Mouse (Mus musculus): ENCODE results near the gene Kif4. TPM values are rescaled to one million over a fixed set of nuclear protein-coding genes. Genes with fewer than 3 reads are reported as not detected.

The Kif4 gene
- total RNA-seq, 1 experiment = 25.4 TPM

DNA sequence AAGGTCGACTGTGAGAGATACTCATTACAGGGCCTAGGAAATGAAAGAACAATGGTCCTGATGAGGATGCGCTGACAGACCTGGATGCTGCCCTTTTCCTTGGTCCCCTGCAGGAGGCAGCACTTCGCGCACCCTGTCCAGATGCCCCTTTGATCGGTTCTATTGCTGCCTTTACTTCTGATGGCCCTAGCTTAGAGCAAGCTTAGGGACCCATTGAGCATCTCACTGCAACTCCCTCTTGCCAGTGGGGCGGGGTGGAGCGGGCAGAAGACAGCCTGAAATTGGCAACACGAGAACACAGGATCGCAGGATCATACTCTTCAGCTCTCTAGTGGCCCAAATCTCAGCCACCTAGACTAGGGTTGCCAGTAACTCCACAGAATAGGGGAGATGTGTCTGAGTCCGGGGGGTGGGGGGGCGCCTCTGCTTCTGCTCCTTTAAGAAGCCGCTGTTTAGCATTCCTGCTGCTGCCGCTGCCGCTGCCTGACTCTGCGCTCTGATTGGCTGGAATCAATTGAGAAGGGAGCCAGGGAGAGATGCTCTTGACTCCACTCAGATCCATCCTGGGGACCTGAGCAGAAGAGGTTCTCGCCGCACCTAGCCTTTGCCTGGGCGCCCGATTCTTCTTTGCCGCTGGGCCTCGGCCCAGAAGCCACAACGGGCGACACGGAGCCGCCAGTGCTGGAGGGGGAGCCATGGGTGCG, 141.8 kb downstream of the Kif4 start, which contains the start of gene Dlg3:
TSS of gene Dlg3 (plus strand) at position 542 of the 704 bp plus-strand sequence.
- DNase-seq (ENCODE audit: low read depth, low spot score) = peak; percentile 26
- in situ Hi-C loops (cut with MboI; ENCODE audit: low sequenced_read_pairs in 2 of 2, unreplicated experiment in 2 of 2) = no loop called here
- peak within 1 kb of the TSS; percentile 65 for H3K9ac ChIP-seq (ENCODE audit: insufficient read depth, low read depth, low read length, poor library complexity, severe bottlenecking)
- no peaks in the 10 kb centered on the region for H3K9me3 ChIP-seq (ENCODE audit: control insufficient read depth, insufficient read depth, low read depth, low read length)
- H3K36me3 ChIP-seq (ENCODE audit: control insufficient read depth, insufficient read depth, low read length, poor library complexity, severe bottlenecking) = no peaks in the 10 kb centered on the region
- no peak for TF ChIP-seq MAFK (IDR thresholded peaks at IDR 0.05; ENCODE audit: insufficient read depth, low read depth, low read length)
- H3K4me3 ChIP-seq (ENCODE audit: insufficient read depth in 1 of 2, low read depth in 1 of 2, low read length in 2 of 2, poor library complexity in 1 of 2, severe bottlenecking in 1 of 2) = peak within 1 kb of the TSS; percentile 61 to 80
- H3K4me1 ChIP-seq (ENCODE audit: control insufficient read depth in 2 of 2, insufficient read depth in 2 of 2, low read length in 2 of 2, poor library complexity in 1 of 2) = peaks cover 0 to 3% of the 10 kb centered on the region in 2 experiments; a peak in 1 of 4 replicates
- H3K27ac ChIP-seq (ENCODE audit: insufficient read depth, low read depth, low read length, poor library complexity, severe bottlenecking) = no peak within 1 kb of the TSS

DNA sequence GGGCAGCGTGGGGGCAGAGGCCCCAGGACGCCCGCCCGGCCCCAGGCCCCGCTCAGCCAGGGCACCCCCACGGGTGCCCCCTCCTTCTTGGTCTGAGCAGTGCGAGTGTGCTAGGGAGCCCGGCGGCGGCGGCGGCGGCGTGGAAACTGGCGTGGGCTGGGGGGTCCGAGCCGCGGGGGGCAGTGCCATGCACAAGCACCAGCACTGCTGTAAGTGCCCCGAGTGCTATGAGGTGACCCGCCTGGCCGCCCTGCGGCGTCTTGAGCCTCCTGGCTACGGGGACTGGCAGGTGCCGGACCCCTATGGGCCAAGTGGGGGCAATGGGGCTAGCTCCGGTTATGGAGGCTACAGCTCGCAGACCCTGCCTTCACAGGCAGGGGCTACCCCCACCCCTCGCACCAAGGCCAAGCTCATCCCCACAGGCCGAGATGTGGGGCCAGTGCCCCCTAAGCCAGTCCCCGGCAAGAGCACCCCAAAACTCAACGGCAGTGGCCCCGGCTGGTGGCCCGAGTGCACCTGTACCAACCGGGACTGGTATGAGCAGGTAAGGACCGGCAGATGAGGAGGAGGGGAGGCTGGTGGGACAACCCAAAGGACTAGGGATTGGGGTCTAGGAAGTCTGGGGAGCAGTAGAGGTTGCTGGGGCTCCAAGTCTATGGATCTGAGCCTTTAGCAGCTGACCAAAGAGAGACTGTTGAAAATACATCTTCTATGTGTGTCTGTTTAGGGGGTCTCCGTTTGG, 142.5 kb downstream of the Kif4 start:
- H3K9me3 ChIP-seq (ENCODE audit: control insufficient read depth, insufficient read depth, low read depth, low read length) = no peaks in the 10 kb centered on the region
- H3K9ac ChIP-seq (ENCODE audit: insufficient read depth, low read depth, low read length, poor library complexity, severe bottlenecking) = peak overlapping the region; percentile 65
- H3K4me3 ChIP-seq (ENCODE audit: insufficient read depth in 1 of 2, low read depth in 1 of 2, low read length in 2 of 2, poor library complexity in 1 of 2, severe bottlenecking in 1 of 2) = peak overlapping the region; percentile 61 to 80
- no peak for DNase-seq (ENCODE audit: low read depth, low spot score)
- in situ Hi-C loops (cut with MboI; ENCODE audit: low sequenced_read_pairs in 2 of 2, unreplicated experiment in 2 of 2) = no loop called here
- H3K36me3 ChIP-seq (ENCODE audit: control insufficient read depth, insufficient read depth, low read length, poor library complexity, severe bottlenecking) = no peaks in the 10 kb centered on the region
- peaks cover 0 to 3% of the 10 kb centered on the region in 2 experiments; a peak in 1 of 4 replicates for H3K4me1 ChIP-seq (ENCODE audit: control insufficient read depth in 2 of 2, insufficient read depth in 2 of 2, low read length in 2 of 2, poor library complexity in 1 of 2)
- H3K27ac ChIP-seq (ENCODE audit: insufficient read depth, low read depth, low read length, poor library complexity, severe bottlenecking) = no peak overlapping the region
- no peak for TF ChIP-seq MAFK (IDR thresholded peaks at IDR 0.05; ENCODE audit: insufficient read depth, low read depth, low read length)
- no peak for TF ChIP-seq CHD2 (IDR thresholded peaks at IDR 0.05; ENCODE audit: low read depth, low read length)
- TF ChIP-seq ZC3H11A (IDR thresholded peaks at IDR 0.05; ENCODE audit: borderline replicate concordance, low read depth, low read length) = no peak
- TF ChIP-seq ZNF384 (IDR thresholded peaks at IDR 0.05; ENCODE audit: low read depth, low read length) = no peak
- TF ChIP-seq HCFC1 (IDR thresholded peaks at IDR 0.05; ENCODE audit: borderline replicate concordance, insufficient read depth, low read length) = no peak

DNA sequence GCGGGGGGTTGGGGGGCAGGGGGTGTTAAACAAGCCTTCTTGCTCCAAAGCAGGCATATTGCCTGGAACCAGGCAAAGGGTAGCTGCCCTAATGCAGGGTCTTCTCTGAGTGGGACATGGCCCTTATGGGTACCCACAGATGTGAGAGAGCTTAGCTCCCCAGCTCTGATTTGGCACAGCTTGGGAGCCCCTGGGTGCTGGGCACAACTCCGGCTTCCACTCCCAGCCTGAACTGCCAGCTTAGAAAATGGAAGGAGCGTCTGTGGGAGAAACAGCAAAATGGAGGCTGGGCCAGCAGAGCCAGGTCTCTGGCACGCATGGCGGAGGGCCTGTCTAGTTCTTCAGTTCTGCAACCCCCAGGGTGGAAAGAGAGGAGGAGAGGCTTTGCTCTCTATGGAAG, 143.7 kb downstream of the Kif4 start:
- Histone ChIP-seq H3K4me3 (ENCODE audit: insufficient read depth in 1 of 2, low read depth in 1 of 2, low read length in 2 of 2, poor library complexity in 1 of 2, severe bottlenecking in 1 of 2) (no peak overlapping the region), H3K36me3 (ENCODE audit: control insufficient read depth, insufficient read depth, low read length, poor library complexity, severe bottlenecking) (no peaks in the 10 kb centered on the region), H3K9me3 (ENCODE audit: control insufficient read depth, insufficient read depth, low read depth, low read length) (no peaks in the 10 kb centered on the region), H3K9ac (ENCODE audit: insufficient read depth, low read depth, low read length, poor library complexity, severe bottlenecking) (no peak overlapping the region), H3K27ac (ENCODE audit: insufficient read depth, low read depth, low read length, poor library complexity, severe bottlenecking) (no peak overlapping the region), H3K4me1 (ENCODE audit: control insufficient read depth in 2 of 2, insufficient read depth in 2 of 2, low read length in 2 of 2, poor library complexity in 1 of 2) (peaks cover 0 to 3% of the 10 kb centered on the region in 2 experiments; a peak in 1 of 4 replicates)
- TF ChIP-seq ZC3H11A (IDR thresholded peaks at IDR 0.05; ENCODE audit: borderline replicate concordance, low read depth, low read length) (no peak), MAFK (IDR thresholded peaks at IDR 0.05; ENCODE audit: insufficient read depth, low read depth, low read length) (no peak), ZNF384 (IDR thresholded peaks at IDR 0.05; ENCODE audit: low read depth, low read length) (no peak), HCFC1 (IDR thresholded peaks at IDR 0.05; ENCODE audit: borderline replicate concordance, insufficient read depth, low read length) (no peak), CHD2 (IDR thresholded peaks at IDR 0.05; ENCODE audit: low read depth, low read length) (no peak)
- in situ Hi-C loops (cut with MboI; ENCODE audit: low sequenced_read_pairs in 2 of 2, unreplicated experiment in 2 of 2) = no loop called here
- DNase-seq (ENCODE audit: low read depth, low spot score) = no peak

DNA sequence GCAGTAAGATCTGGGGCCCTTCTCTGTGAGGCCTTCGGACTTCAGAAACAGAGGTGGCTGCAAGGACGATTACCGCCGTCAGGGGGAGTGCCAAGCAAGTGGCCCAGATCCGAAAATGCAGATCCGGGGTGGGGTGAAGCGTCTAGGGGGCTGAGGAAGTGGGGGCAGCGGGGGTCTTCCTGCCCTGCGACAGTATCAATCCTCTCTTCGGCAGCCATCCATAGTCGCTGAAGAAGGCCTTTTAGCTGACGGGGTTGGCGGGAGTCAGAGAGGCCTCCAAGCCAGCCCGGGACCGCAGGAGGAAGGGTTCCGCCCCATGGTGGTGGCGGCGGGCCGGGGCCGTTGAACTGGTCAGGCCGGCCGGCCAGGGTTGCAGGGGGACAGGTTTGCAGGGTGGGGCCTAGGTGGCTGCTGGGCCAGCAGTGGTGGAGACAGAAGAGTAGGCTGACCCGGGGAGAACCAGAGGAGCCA, 148.8 kb downstream of the Kif4 start:
- H3K27ac ChIP-seq (ENCODE audit: insufficient read depth, low read depth, low read length, poor library complexity, severe bottlenecking) = no peak overlapping the region
- in situ Hi-C loops (cut with MboI; ENCODE audit: low sequenced_read_pairs in 2 of 2, unreplicated experiment in 2 of 2) = no loop called here
- peak; percentile 27 for DNase-seq (ENCODE audit: low read depth, low spot score)
- TF ChIP-seq ZC3H11A (IDR thresholded peaks at IDR 0.05; ENCODE audit: borderline replicate concordance, low read depth, low read length) (no peak), ZNF384 (IDR thresholded peaks at IDR 0.05; ENCODE audit: low read depth, low read length) (no peak), CHD2 (IDR thresholded peaks at IDR 0.05; ENCODE audit: low read depth, low read length) (no peak), MAFK (IDR thresholded peaks at IDR 0.05; ENCODE audit: insufficient read depth, low read depth, low read length) (no peak), HCFC1 (IDR thresholded peaks at IDR 0.05; ENCODE audit: borderline replicate concordance, insufficient read depth, low read length) (no peak)
- no peaks in the 10 kb centered on the region for H3K9me3 ChIP-seq (ENCODE audit: control insufficient read depth, insufficient read depth, low read depth, low read length)
- H3K4me1 ChIP-seq (ENCODE audit: control insufficient read depth in 2 of 2, insufficient read depth in 2 of 2, low read length in 2 of 2, poor library complexity in 1 of 2) = no peaks in the 10 kb centered on the region; a peak in 1 of 4 replicates
- peak overlapping the region; percentile 84 for H3K9ac ChIP-seq (ENCODE audit: insufficient read depth, low read depth, low read length, poor library complexity, severe bottlenecking)
- H3K36me3 ChIP-seq (ENCODE audit: control insufficient read depth, insufficient read depth, low read length, poor library complexity, severe bottlenecking) = no peaks in the 10 kb centered on the region
- peak overlapping the region; percentile 64 to 71 for H3K4me3 ChIP-seq (ENCODE audit: insufficient read depth in 1 of 2, low read depth in 1 of 2, low read length in 2 of 2, poor library complexity in 1 of 2, severe bottlenecking in 1 of 2)
